Mouse (Mus musculus) lung, postnatal 0 days (tissue): ENCODE results near the gene Lzts3.

Experiments used
- CTCF ChIP-seq: IDR thresholded peaks from 2 replicates; pipeline ENCODE4 v1.5.1; 2016; ENCODE audit warnings: antibody characterized with exemption, mild to moderate bottlenecking
- EP300 ChIP-seq: IDR thresholded peaks from 2 replicates; pipeline ENCODE4 v1.6.1; 2016; ENCODE audit warnings: antibody characterized with exemption, mild to moderate bottlenecking, control low read depth

DNA sequence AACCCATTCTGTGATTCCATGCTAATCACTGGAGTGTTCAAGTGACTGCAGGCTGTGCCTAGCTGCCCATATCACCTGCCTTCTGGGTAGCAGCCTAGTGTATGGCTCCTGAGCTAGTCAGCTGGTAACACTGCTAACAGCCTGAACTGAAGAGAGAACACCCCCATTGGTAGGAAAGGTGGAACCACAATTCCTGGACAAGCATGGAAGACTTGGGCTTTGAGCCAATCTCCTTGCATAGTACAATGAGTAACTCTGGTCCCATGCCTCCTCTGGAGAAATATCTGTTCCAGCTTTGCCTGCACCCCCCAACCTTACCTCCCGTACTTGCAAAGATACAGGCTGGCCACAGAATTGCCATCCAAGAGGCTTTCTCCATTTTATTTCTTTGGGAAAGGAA, 10.2 kb downstream of the Lzts3 start:
- TF ChIP-seq CTCF, result no peak
- TF ChIP-seq EP300, result no peak
